Mouse (Mus musculus): ENCODE measurements around the gene Col5a2. TPM values are rescaled to one million over a fixed set of nuclear protein-coding genes. Genes with fewer than 3 reads are reported as not detected.
A peak's percentile ranks its signal among the peaks of the same experiment; 100 is the strongest.

The Col5a2 gene
- polyA plus RNA-seq, 1 experiment, result 2.9 TPM

- H3K4me3 ChIP-seq (ENCODE audit: low read depth, low read length), result no peak overlapping the region
- H3K4me1 ChIP-seq (ENCODE audit: control insufficient read depth, insufficient read depth, low read length), result peaks cover 2% of the 10 kb centered on the region
- H3K27ac ChIP-seq (ENCODE audit: insufficient read depth, low read length), result no peak overlapping the region
- H3K27me3 ChIP-seq (ENCODE audit: control insufficient read depth, insufficient read depth, low read length, poor library complexity, severe bottlenecking), result no peaks in the 10 kb centered on the region
- TF ChIP-seq CTCF (IDR thresholded peaks at IDR 0.05; ENCODE audit: low read depth, low read length) (no peak), POLR2A (IDR thresholded peaks at IDR 0.05; ENCODE audit: insufficient read depth, low read length) (no peak), EP300 (IDR thresholded peaks at IDR 0.05; ENCODE audit: insufficient read depth, low read depth, low read length) (no peak)
- no peak overlapping the region for H3K9ac ChIP-seq (ENCODE audit: low read depth, poor library complexity, severe bottlenecking)
- no peaks in the 10 kb centered on the region for H3K9me3 ChIP-seq (replicated peaks; ENCODE audit: control insufficient read depth, insufficient read depth, low read length, poor library complexity, severe bottlenecking)
- no peaks in the 10 kb centered on the region for H3K36me3 ChIP-seq (ENCODE audit: control insufficient read depth, insufficient read depth, low read length, poor library complexity, severe bottlenecking)
These were observed 139.8 kb downstream of the Col5a2 start for GRCm38 (mm10) chr1:45363274-45363673.

DNA sequence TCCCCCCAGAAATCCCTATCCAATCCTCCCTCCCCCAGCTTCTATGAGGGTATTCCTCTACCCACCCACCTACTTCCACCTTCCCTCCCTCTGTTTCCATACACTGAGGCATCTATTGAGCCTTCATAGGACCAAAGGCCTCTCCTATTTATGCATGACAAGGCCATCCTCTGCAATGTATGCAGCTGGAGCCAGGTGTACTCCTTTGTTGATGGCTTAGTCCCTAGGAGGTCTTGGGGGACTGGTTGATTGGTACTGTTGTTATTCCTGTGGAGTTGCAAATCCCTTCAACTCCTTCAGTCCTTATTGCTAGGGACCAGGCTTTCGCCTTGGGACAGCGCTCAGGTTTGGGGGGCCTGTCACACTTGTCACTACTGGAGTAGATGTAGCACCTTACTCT lies 143.4 kb downstream of the Col5a2 start:
- Histone ChIP-seq H3K9me3 (replicated peaks; ENCODE audit: control insufficient read depth, insufficient read depth, low read length, poor library complexity, severe bottlenecking) (0 out of 2 replicates have a peak, but pooled peaks cover 3% of the 10 kb centered on the region), H3K4me1 (ENCODE audit: control insufficient read depth, insufficient read depth, low read length) (peaks cover 2% of the 10 kb centered on the region), H3K4me3 (ENCODE audit: low read depth, low read length) (no peak overlapping the region), H3K9ac (ENCODE audit: low read depth, poor library complexity, severe bottlenecking) (no peak overlapping the region), H3K27ac (ENCODE audit: insufficient read depth, low read length) (no peak overlapping the region), H3K27me3 (ENCODE audit: control insufficient read depth, insufficient read depth, low read length, poor library complexity, severe bottlenecking) (no peaks in the 10 kb centered on the region), H3K36me3 (ENCODE audit: control insufficient read depth, insufficient read depth, low read length, poor library complexity, severe bottlenecking) (no peaks in the 10 kb centered on the region)
- TF ChIP-seq POLR2A (IDR thresholded peaks at IDR 0.05; ENCODE audit: insufficient read depth, low read length) (no peak), EP300 (IDR thresholded peaks at IDR 0.05; ENCODE audit: insufficient read depth, low read depth, low read length) (peak; percentile 55; the same call in 1 of the 2 replicates)

- peaks cover 2% of the 10 kb centered on the region for H3K4me1 ChIP-seq (ENCODE audit: control insufficient read depth, insufficient read depth, low read length)
- H3K27ac ChIP-seq (ENCODE audit: insufficient read depth, low read length), result no peak overlapping the region
- H3K9me3 ChIP-seq (replicated peaks; ENCODE audit: control insufficient read depth, insufficient read depth, low read length, poor library complexity, severe bottlenecking), result 0 out of 2 replicates have a peak, but pooled peaks cover 3% of the 10 kb centered on the region
- TF ChIP-seq CTCF (IDR thresholded peaks at IDR 0.05; ENCODE audit: low read depth, low read length), result no peak
- no peak for TF ChIP-seq POLR2A (IDR thresholded peaks at IDR 0.05; ENCODE audit: insufficient read depth, low read length)
- no peak for TF ChIP-seq EP300 (IDR thresholded peaks at IDR 0.05; ENCODE audit: insufficient read depth, low read depth, low read length)
- no peak overlapping the region for H3K9ac ChIP-seq (ENCODE audit: low read depth, poor library complexity, severe bottlenecking)
- no peaks in the 10 kb centered on the region for H3K36me3 ChIP-seq (ENCODE audit: control insufficient read depth, insufficient read depth, low read length, poor library complexity, severe bottlenecking)
- no peaks in the 10 kb centered on the region for H3K27me3 ChIP-seq (ENCODE audit: control insufficient read depth, insufficient read depth, low read length, poor library complexity, severe bottlenecking)
- no peak overlapping the region for H3K4me3 ChIP-seq (ENCODE audit: low read depth, low read length)
These were observed 143.9 kb downstream of the Col5a2 start for GRCm38 (mm10) chr1:45359147-45359546.

- no peak overlapping the region for H3K9ac ChIP-seq (ENCODE audit: low read depth, poor library complexity, severe bottlenecking)
- no peak overlapping the region for H3K4me3 ChIP-seq (ENCODE audit: low read depth, low read length)
- 0 out of 2 replicates have a peak, but pooled peaks cover 3% of the 10 kb centered on the region for H3K9me3 ChIP-seq (replicated peaks; ENCODE audit: control insufficient read depth, insufficient read depth, low read length, poor library complexity, severe bottlenecking)
- H3K27ac ChIP-seq (ENCODE audit: insufficient read depth, low read length), result no peak overlapping the region; the same call in 1 of the 2 replicates
- H3K4me1 ChIP-seq (ENCODE audit: control insufficient read depth, insufficient read depth, low read length), result peaks cover 2% of the 10 kb centered on the region
- TF ChIP-seq EP300 (IDR thresholded peaks at IDR 0.05; ENCODE audit: insufficient read depth, low read depth, low read length) (peak; percentile 83), CTCF (IDR thresholded peaks at IDR 0.05; ENCODE audit: low read depth, low read length) (no peak), POLR2A (IDR thresholded peaks at IDR 0.05; ENCODE audit: insufficient read depth, low read length) (no peak)
- no peaks in the 10 kb centered on the region for H3K27me3 ChIP-seq (ENCODE audit: control insufficient read depth, insufficient read depth, low read length, poor library complexity, severe bottlenecking)
- no peaks in the 10 kb centered on the region for H3K36me3 ChIP-seq (ENCODE audit: control insufficient read depth, insufficient read depth, low read length, poor library complexity, severe bottlenecking)
These were observed 145.1 kb downstream of the Col5a2 start for GRCm38 (mm10) chr1:45358020-45358419.

- Histone ChIP-seq H3K27me3 (ENCODE audit: control insufficient read depth, insufficient read depth, low read length, poor library complexity, severe bottlenecking) (no peaks in the 10 kb centered on the region), H3K4me3 (ENCODE audit: low read depth, low read length) (no peak overlapping the region), H3K4me1 (ENCODE audit: control insufficient read depth, insufficient read depth, low read length) (peaks cover 2% of the 10 kb centered on the region), H3K9me3 (replicated peaks; ENCODE audit: control insufficient read depth, insufficient read depth, low read length, poor library complexity, severe bottlenecking) (0 out of 2 replicates have a peak, but pooled peaks cover 3% of the 10 kb centered on the region), H3K36me3 (ENCODE audit: control insufficient read depth, insufficient read depth, low read length, poor library complexity, severe bottlenecking) (no peaks in the 10 kb centered on the region), H3K9ac (ENCODE audit: low read depth, poor library complexity, severe bottlenecking) (no peak overlapping the region), H3K27ac (ENCODE audit: insufficient read depth, low read length) (no peak overlapping the region)
- TF ChIP-seq EP300 (IDR thresholded peaks at IDR 0.05; ENCODE audit: insufficient read depth, low read depth, low read length) (no peak), POLR2A (IDR thresholded peaks at IDR 0.05; ENCODE audit: insufficient read depth, low read length) (no peak), CTCF (IDR thresholded peaks at IDR 0.05; ENCODE audit: low read depth, low read length) (no peak)
These were observed 147.1 kb downstream of the Col5a2 start for GRCm38 (mm10) chr1:45355944-45356343.

DNA sequence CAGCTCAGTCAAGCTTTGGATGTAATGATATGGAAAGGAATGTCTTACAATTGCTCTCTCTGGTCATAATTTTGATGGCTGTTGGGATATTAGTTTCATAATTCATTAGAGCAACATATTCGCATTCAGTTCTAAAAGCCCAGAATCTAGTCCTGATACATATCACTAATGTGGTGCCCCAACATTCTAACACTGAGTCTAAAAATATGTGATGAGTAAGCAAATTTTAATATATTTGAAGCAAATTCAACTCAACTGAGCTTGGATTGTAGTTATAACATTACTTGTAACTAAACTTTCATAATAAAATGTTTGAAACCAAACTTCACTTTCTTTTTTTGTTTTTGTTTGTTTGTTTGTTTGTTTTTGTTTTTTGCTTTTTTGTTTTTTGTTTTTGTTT lies 173.9 kb downstream of the Col5a2 start:
- no peaks in the 10 kb centered on the region for H3K36me3 ChIP-seq (ENCODE audit: control insufficient read depth, insufficient read depth, low read length, poor library complexity, severe bottlenecking)
- no peak overlapping the region for H3K27ac ChIP-seq (ENCODE audit: insufficient read depth, low read length)
- no peaks in the 10 kb centered on the region for H3K4me1 ChIP-seq (ENCODE audit: control insufficient read depth, insufficient read depth, low read length)
- H3K9me3 ChIP-seq (replicated peaks; ENCODE audit: control insufficient read depth, insufficient read depth, low read length, poor library complexity, severe bottlenecking), result no peaks in the 10 kb centered on the region
- H3K4me3 ChIP-seq (ENCODE audit: low read depth, low read length), result no peak overlapping the region
- H3K9ac ChIP-seq (ENCODE audit: low read depth, poor library complexity, severe bottlenecking), result no peak overlapping the region
- TF ChIP-seq CTCF (IDR thresholded peaks at IDR 0.05; ENCODE audit: low read depth, low read length), result no peak
- TF ChIP-seq EP300 (IDR thresholded peaks at IDR 0.05; ENCODE audit: insufficient read depth, low read depth, low read length), result no peak
- TF ChIP-seq POLR2A (IDR thresholded peaks at IDR 0.05; ENCODE audit: insufficient read depth, low read length), result no peak
- no peaks in the 10 kb centered on the region for H3K27me3 ChIP-seq (ENCODE audit: control insufficient read depth, insufficient read depth, low read length, poor library complexity, severe bottlenecking)

Other genes starting within 250 kb of the Col5a2 start
- 4.4 and 5.0 TPM in 2 replicates for gene Col3a1, start 191.7 kb downstream of the Col5a2 start, polyA plus RNA-seq (2011; ENCODE audit: insufficient read depth, insufficient read length, low read depth, missing spikeins)